Mouse (Mus musculus): ENCODE data around the gene Adgre1.

GRCm38 (mm10) chr17:57347017-57347416, 11.5 kb upstream of the Adgre1 start:
- no peak for TF ChIP-seq CTCF (IDR thresholded peaks at IDR 0.05; ENCODE audit: insufficient read depth, low read depth, low read length)
- TF ChIP-seq POLR2A (IDR thresholded peaks at IDR 0.05; ENCODE audit: insufficient read depth, low read depth, low read length) = no peak

Data from olfactory bulb, adult 2 months (tissue).